Mouse (Mus musculus): ENCODE results near the gene Rpl7l1. TPM values are rescaled to one million over a fixed set of nuclear protein-coding genes. Genes with fewer than 3 reads are reported as not detected.
"Not testable (repeated sequence)": the region's sequence is repeated elsewhere in the genome, so short reads cannot be mapped to it uniquely, and the experiment has no call there.

The Rpl7l1 gene
- polyA plus RNA-seq, 1 experiment from 2014 or later, result 84.6 TPM

- Histone ChIP-seq H3K27ac (replicated peaks in 1 of 2; ENCODE audit: control insufficient read depth in 1 of 2, insufficient read depth in 1 of 2, low read depth in 2 of 2, low read length in 2 of 2) (no peak overlapping the region), H3K4me3 (ENCODE audit: control insufficient read depth in 1 of 2, insufficient read depth in 1 of 2, low read depth in 1 of 2, low read length in 2 of 2) (no peak overlapping the region), H3K4me1 (ENCODE audit: control insufficient read depth in 2 of 2, insufficient read depth in 2 of 2, low read length in 2 of 2) (0 out of 4 replicates have a peak, but pooled peaks cover 0 to 2% of the 10 kb centered on the region in 2 experiments), H3K27me3 (ENCODE audit: control insufficient read depth, insufficient read depth, low read length) (no peaks in the 10 kb centered on the region), H3K9me3 (ENCODE audit: control insufficient read depth, low read length) (peaks cover 1% of the 10 kb centered on the region; the same call in 1 of the 2 replicates), H3K4me2 (ENCODE audit: low read length) (no peak overlapping the region), H3K9ac (ENCODE audit: low read length) (no peak overlapping the region), H3K36me3 (ENCODE audit: control insufficient read depth, insufficient read depth, low read length) (peaks cover 39% of the 10 kb centered on the region)
- WGBS, result 34% methylated on average over 7 of the region's 8 CpGs
- no peak for ATAC-seq (ENCODE audit: insufficient number of reproducible peaks, insufficient read depth, low FRiP score, low read depth)
Observed at GRCm38 (mm10) chr17:46797386-46797785, 14.9 kb upstream of the Rpl7l1 start.

GRCm38 (mm10) chr17:46796743-46797142 is 14.3 kb upstream of the Rpl7l1 start:
- no peaks in the 10 kb centered on the region for H3K27me3 ChIP-seq (ENCODE audit: control insufficient read depth, insufficient read depth, low read length)
- H3K4me1 ChIP-seq (ENCODE audit: control insufficient read depth in 2 of 2, insufficient read depth in 2 of 2, low read length in 2 of 2), result 0 out of 4 replicates have a peak, but pooled peaks cover 0 to 2% of the 10 kb centered on the region in 2 experiments
- peaks cover 33% of the 10 kb centered on the region for H3K36me3 ChIP-seq (ENCODE audit: control insufficient read depth, insufficient read depth, low read length)
- H3K9ac ChIP-seq (ENCODE audit: low read length), result no peak overlapping the region
- H3K4me2 ChIP-seq (ENCODE audit: low read length), result no peak overlapping the region
- no peak overlapping the region for H3K27ac ChIP-seq (replicated peaks in 1 of 2; ENCODE audit: control insufficient read depth in 1 of 2, insufficient read depth in 1 of 2, low read depth in 2 of 2, low read length in 2 of 2)
- no peak overlapping the region for H3K4me3 ChIP-seq (ENCODE audit: control insufficient read depth in 1 of 2, insufficient read depth in 1 of 2, low read depth in 1 of 2, low read length in 2 of 2)
- WGBS, result 86% methylated on average over 4 of the region's 4 CpGs
- peaks cover 5% of the 10 kb centered on the region; the same call in 1 of the 2 replicates for H3K9me3 ChIP-seq (ENCODE audit: control insufficient read depth, low read length)
- no peak for ATAC-seq (ENCODE audit: insufficient number of reproducible peaks, insufficient read depth, low FRiP score, low read depth)

GRCm38 (mm10) chr17:46792963-46793362 is 10.5 kb upstream of the Rpl7l1 start:
- WGBS, result 69% methylated on average over 2 of the region's 2 CpGs

GRCm38 (mm10) chr17:46787974-46788373 is 5.5 kb upstream of the Rpl7l1 start:
- not testable (repeated sequence) for H3K9ac ChIP-seq (ENCODE audit: low read length); ATAC-seq (ENCODE audit: insufficient number of reproducible peaks, insufficient read depth, low FRiP score, low read depth); H3K4me3 ChIP-seq (ENCODE audit: control insufficient read depth in 1 of 2, insufficient read depth in 1 of 2, low read depth in 1 of 2, low read length in 2 of 2); H3K36me3 ChIP-seq (ENCODE audit: control insufficient read depth, insufficient read depth, low read length); H3K4me2 ChIP-seq (ENCODE audit: low read length); H3K4me1 ChIP-seq (ENCODE audit: control insufficient read depth in 2 of 2, insufficient read depth in 2 of 2, low read length in 2 of 2); H3K27me3 ChIP-seq (ENCODE audit: control insufficient read depth, insufficient read depth, low read length); H3K9me3 ChIP-seq (ENCODE audit: control insufficient read depth, low read length); H3K27ac ChIP-seq (replicated peaks in 1 of 2; ENCODE audit: control insufficient read depth in 1 of 2, insufficient read depth in 1 of 2, low read depth in 2 of 2, low read length in 2 of 2)
- 64% methylated on average over 2 of the region's 2 CpGs for WGBS

More at GRCm38 (mm10) chr17:46792963-46793362, 10.5 kb upstream of the Rpl7l1 start:
- no peaks in the 10 kb centered on the region for H3K36me3 ChIP-seq (ENCODE audit: control insufficient read depth, insufficient read depth, low read length)
- no peak for ATAC-seq (ENCODE audit: insufficient number of reproducible peaks, insufficient read depth, low FRiP score, low read depth)
- H3K9ac ChIP-seq (ENCODE audit: low read length), result no peak overlapping the region
- no peaks in the 10 kb centered on the region for H3K27me3 ChIP-seq (ENCODE audit: control insufficient read depth, insufficient read depth, low read length)
- 0 out of 4 replicates have a peak, but pooled peaks cover 0 to 2% of the 10 kb centered on the region in 2 experiments for H3K4me1 ChIP-seq (ENCODE audit: control insufficient read depth in 2 of 2, insufficient read depth in 2 of 2, low read length in 2 of 2)
- no peak overlapping the region for H3K4me3 ChIP-seq (ENCODE audit: control insufficient read depth in 1 of 2, insufficient read depth in 1 of 2, low read depth in 1 of 2, low read length in 2 of 2)
- H3K9me3 ChIP-seq (ENCODE audit: control insufficient read depth, low read length), result peaks cover 5% of the 10 kb centered on the region; the same call in 1 of the 2 replicates
- no peak overlapping the region for H3K27ac ChIP-seq (replicated peaks in 1 of 2; ENCODE audit: control insufficient read depth in 1 of 2, insufficient read depth in 1 of 2, low read depth in 2 of 2, low read length in 2 of 2)
- no peak overlapping the region for H3K4me2 ChIP-seq (ENCODE audit: low read length)

GRCm38 (mm10) chr17:46786952-46787351 is 4.5 kb upstream of the Rpl7l1 start:
- Histone ChIP-seq H3K27ac (replicated peaks in 1 of 2; ENCODE audit: control insufficient read depth in 1 of 2, insufficient read depth in 1 of 2, low read depth in 2 of 2, low read length in 2 of 2) (no peak overlapping the region), H3K9ac (ENCODE audit: low read length) (no peak overlapping the region), H3K4me2 (ENCODE audit: low read length) (no peak overlapping the region), H3K36me3 (ENCODE audit: control insufficient read depth, insufficient read depth, low read length) (no peaks in the 10 kb centered on the region), H3K4me1 (ENCODE audit: control insufficient read depth in 2 of 2, insufficient read depth in 2 of 2, low read length in 2 of 2) (no peaks in the 10 kb centered on the region), H3K9me3 (ENCODE audit: control insufficient read depth, low read length) (no peaks in the 10 kb centered on the region), H3K4me3 (ENCODE audit: control insufficient read depth in 1 of 2, insufficient read depth in 1 of 2, low read depth in 1 of 2, low read length in 2 of 2) (no peak overlapping the region), H3K27me3 (ENCODE audit: control insufficient read depth, insufficient read depth, low read length) (no peaks in the 10 kb centered on the region)
- no peak for ATAC-seq (ENCODE audit: insufficient number of reproducible peaks, insufficient read depth, low FRiP score, low read depth)
- WGBS, result 73% methylated on average over 5 of the region's 5 CpGs

- ATAC-seq (ENCODE audit: insufficient number of reproducible peaks, insufficient read depth, low FRiP score, low read depth), result no peak
- Histone ChIP-seq H3K27me3 (ENCODE audit: control insufficient read depth, insufficient read depth, low read length) (no peaks in the 10 kb centered on the region), H3K4me3 (ENCODE audit: control insufficient read depth in 1 of 2, insufficient read depth in 1 of 2, low read depth in 1 of 2, low read length in 2 of 2) (peak overlapping the region in 1 of 2 experiments; percentile 65; a peak in 2 of 4 replicates), H3K36me3 (ENCODE audit: control insufficient read depth, insufficient read depth, low read length) (peaks cover 30% of the 10 kb centered on the region), H3K4me1 (ENCODE audit: control insufficient read depth in 2 of 2, insufficient read depth in 2 of 2, low read length in 2 of 2) (peaks cover 0 to 6% of the 10 kb centered on the region in 2 experiments; a peak in 2 of 4 replicates), H3K4me2 (ENCODE audit: low read length) (peak overlapping the region; percentile 71), H3K9me3 (ENCODE audit: control insufficient read depth, low read length) (no peaks in the 10 kb centered on the region), H3K27ac (replicated peaks in 1 of 2; ENCODE audit: control insufficient read depth in 1 of 2, insufficient read depth in 1 of 2, low read depth in 2 of 2, low read length in 2 of 2) (peak overlapping the region in 1 of 2 experiments; percentile 85; a peak in 1 of 4 replicates), H3K9ac (ENCODE audit: low read length) (no peak overlapping the region; the same call in 1 of the 2 replicates)
- WGBS, result 78% methylated on average over 2 of the region's 2 CpGs
Observed at GRCm38 (mm10) chr17:46783222-46783565, 722 bp upstream of the Rpl7l1 start.

GRCm38 (mm10) chr17:46781876-46782275 is 596 bp downstream of the Rpl7l1 start:
- Histone ChIP-seq H3K27me3 (ENCODE audit: control insufficient read depth, insufficient read depth, low read length) (no peaks in the 10 kb centered on the region), H3K9ac (ENCODE audit: low read length) (peak overlapping the region; percentile 86), H3K4me3 (ENCODE audit: control insufficient read depth in 1 of 2, insufficient read depth in 1 of 2, low read depth in 1 of 2, low read length in 2 of 2) (peak overlapping the region; percentile 65 to 95), H3K4me1 (ENCODE audit: control insufficient read depth in 2 of 2, insufficient read depth in 2 of 2, low read length in 2 of 2) (peaks cover 0 to 6% of the 10 kb centered on the region in 2 experiments; a peak in 2 of 4 replicates), H3K9me3 (ENCODE audit: control insufficient read depth, low read length) (no peaks in the 10 kb centered on the region), H3K36me3 (ENCODE audit: control insufficient read depth, insufficient read depth, low read length) (peaks cover 43% of the 10 kb centered on the region), H3K27ac (replicated peaks in 1 of 2; ENCODE audit: control insufficient read depth in 1 of 2, insufficient read depth in 1 of 2, low read depth in 2 of 2, low read length in 2 of 2) (peak overlapping the region; percentile 85 to 92), H3K4me2 (ENCODE audit: low read length) (peak overlapping the region; percentile 71)
- ATAC-seq (ENCODE audit: insufficient number of reproducible peaks, insufficient read depth, low FRiP score, low read depth), result no peak
- 2% methylated on average over 11 of the region's 11 CpGs for WGBS

- 69% methylated on average over 3 of the region's 3 CpGs for WGBS
- no peaks in the 10 kb centered on the region for H3K27me3 ChIP-seq (ENCODE audit: control insufficient read depth, insufficient read depth, low read length)
- no peak for ATAC-seq (ENCODE audit: insufficient number of reproducible peaks, insufficient read depth, low FRiP score, low read depth)
- no peak overlapping the region for H3K4me3 ChIP-seq (ENCODE audit: control insufficient read depth in 1 of 2, insufficient read depth in 1 of 2, low read depth in 1 of 2, low read length in 2 of 2)
- peaks cover 3 to 16% of the 10 kb centered on the region in 2 experiments for H3K4me1 ChIP-seq (ENCODE audit: control insufficient read depth in 2 of 2, insufficient read depth in 2 of 2, low read length in 2 of 2)
- no peak overlapping the region for H3K4me2 ChIP-seq (ENCODE audit: low read length)
- H3K9me3 ChIP-seq (ENCODE audit: control insufficient read depth, low read length), result no peaks in the 10 kb centered on the region
- H3K36me3 ChIP-seq (ENCODE audit: control insufficient read depth, insufficient read depth, low read length), result peaks cover 67% of the 10 kb centered on the region
- no peak overlapping the region for H3K9ac ChIP-seq (ENCODE audit: low read length)
- no peak overlapping the region for H3K27ac ChIP-seq (replicated peaks in 1 of 2; ENCODE audit: control insufficient read depth in 1 of 2, insufficient read depth in 1 of 2, low read depth in 2 of 2, low read length in 2 of 2)
Observed at GRCm38 (mm10) chr17:46776087-46776486, 6.4 kb downstream of the Rpl7l1 start.
